Mouse (Mus musculus): ENCODE data around the gene Lin54.
"Not testable (repeated sequence)": the region's sequence is repeated elsewhere in the genome, so short reads cannot be mapped to it uniquely, and the experiment has no call there.

The Lin54 gene

DNA sequence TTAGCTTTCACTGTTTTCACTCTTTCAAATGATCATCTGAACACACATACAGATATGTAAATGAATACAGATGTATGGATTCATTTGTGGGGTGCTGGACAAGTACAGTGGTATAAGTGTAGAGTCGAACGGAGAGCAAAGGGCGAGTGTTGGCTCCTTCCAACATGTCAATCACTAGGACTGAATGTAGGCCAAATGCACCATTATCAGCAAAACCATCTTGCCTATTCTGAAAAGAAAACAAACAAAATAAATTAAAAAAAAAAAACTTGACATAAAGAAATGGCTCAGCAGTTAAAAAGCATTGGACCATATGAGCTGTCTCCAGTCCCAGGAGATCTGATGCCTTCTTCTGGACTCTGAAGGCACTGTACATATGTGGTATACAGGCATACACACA lies 12.2 kb downstream of the Lin54 start:
- in situ Hi-C loops (cut with MboI) = no loop called here

GRCm38 (mm10) chr5:100487120-100487519 lies 13.3 kb downstream of the Lin54 start:
- in situ Hi-C loops (cut with MboI) = no loop called here

DNA sequence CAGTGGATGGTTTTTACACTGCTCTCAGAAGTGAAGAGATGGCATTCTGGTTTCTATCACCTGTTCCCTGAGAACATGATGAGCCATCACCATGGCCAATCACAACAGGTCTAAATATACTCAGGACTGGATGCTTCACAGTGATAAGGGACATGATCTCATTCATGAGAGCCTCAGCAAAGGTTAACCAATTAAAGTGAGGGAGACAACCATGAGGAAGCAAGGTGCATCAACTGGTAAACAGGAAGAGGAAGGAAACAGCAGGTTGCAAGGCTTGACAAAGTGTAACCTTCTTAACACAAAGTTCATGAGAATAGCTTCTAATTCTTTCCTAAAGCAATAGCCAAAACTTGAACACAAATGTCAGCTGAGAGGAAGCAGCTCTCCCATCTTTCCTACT lies 16.9 kb downstream of the Lin54 start:
- in situ Hi-C loops (cut with MboI) = no loop called here

DNA sequence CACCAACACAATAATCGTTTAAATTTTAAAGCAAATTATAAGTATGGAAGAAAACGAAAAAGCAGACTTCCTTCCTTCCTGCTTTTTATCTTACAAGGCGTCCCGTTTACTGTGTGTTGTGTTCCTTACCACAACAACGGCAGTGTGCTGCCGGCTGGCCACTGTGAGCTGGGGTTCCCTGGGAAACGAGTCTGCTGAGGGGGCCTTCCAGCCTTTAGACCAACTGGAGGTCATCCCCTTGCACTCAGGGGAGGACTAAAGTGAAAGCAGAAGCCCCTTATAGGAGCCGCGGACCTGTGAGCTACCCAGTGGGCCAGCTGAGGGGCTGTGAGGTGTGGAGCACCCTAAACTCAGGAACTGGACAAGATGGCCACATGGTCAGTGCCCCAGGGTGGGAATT lies 22.8 kb downstream of the Lin54 start:
- in situ Hi-C loops (cut with MboI) = no loop called here

DNA sequence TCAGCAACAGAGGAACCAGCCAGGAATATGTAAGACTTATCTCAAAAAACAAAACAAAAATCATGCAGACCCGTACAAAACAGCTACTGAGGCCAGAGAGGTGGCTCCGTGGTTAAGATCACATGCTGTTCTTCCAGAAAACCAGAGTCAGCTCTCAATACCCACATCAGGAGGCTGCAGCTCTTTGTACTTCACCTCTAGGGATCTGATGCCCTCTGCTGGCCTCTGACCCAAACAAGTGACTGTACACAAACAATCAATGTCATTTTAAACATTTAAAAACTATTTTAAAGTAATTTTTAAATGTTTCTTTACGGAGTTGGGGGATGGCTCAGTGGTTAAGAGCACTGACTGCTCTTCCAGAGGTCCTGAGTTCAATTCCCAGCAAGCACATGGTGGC lies 24.1 kb downstream of the Lin54 start:
- in situ Hi-C loops (cut with MboI) = no loop called here

DNA sequence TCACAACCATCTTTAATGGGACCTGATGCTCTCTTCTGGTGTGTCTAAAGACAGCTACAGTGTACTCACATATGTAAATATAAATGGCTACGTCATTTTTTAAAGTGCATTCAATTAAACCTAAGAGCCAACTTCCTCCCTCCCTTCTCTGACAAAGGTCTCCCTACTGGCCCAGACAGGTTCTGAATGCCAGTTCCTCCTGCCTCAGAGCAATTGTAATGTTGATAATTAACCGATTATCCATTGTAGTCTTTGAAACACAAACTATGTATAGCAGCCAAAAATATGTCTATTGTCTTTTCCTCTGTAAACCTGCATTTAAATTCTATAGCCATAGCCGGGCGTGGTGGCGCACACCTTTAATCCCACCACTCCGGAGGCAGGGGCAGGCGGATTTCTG lies 33.1 kb downstream of the Lin54 start:
- in situ Hi-C loops (cut with MboI) = no loop called here

GRCm38 (mm10) chr5:100466624-100467023 lies 33.8 kb downstream of the Lin54 start:
- in situ Hi-C loops (cut with MboI) = no loop called here

DNA sequence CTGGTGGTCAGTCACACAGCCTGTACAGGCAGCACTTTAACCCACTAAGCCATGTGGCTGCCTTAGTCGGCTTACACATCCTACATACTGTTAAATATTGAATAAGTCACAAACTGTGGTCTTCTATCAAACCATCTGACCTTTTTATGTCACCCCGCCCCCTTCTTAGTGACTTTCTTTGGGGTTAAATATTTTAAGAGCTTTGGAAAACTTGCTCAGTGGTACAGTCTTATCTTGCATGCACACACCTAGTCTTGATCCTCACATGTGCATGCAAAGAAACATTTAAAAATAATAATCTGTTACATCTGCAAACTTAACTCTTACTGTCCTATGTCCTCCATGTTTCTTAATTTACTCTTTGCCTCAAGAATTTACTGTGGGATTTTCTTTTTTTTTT lies 38.1 kb downstream of the Lin54 start:
- in situ Hi-C loops (cut with MboI) = no loop called here

DNA sequence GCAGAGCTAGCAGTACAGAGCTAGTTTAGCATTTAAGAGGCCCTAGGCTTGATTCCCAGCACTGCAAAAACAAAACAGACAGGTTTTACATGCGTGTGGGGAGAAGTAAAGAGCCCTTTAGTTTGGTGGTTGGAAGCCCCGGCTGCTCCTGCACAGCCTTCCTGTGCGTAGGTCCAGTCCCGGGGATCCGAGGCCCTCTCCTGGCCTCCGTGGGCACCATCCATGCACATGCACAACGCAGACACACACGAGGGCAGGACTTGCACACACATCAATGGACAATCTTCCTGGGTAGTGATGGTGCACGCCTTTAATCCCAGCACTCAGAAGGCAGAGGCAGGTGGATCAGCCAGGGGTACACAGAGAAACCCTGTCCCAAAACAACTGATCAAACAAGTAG lies 38.9 kb downstream of the Lin54 start:
- in situ Hi-C loops (cut with MboI) = no loop called here

DNA sequence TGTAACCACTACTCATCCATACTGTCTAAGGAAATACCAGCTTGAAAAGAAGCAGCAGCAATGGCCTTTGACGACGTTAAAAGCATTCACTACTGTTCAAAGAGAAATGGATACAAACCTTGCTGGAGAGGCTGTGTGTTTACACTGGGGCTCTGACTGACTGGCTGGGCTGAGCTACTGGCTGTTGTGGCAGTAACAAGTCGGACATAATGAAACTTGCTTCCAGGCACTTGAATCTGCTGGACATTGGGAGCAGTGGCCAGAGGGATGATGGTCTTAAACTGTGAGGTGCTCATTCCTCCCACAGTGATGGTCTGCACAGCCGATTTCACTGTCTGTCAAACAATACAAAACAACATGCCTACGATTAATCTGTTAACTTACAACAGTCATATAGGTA lies 41.0 kb downstream of the Lin54 start:
- in situ Hi-C loops (cut with MboI) = no loop called here

- in situ Hi-C loops (cut with MboI) = no loop called here
These were observed 48.6 kb downstream of the Lin54 start for GRCm38 (mm10) chr5:100451871-100452270.

DNA sequence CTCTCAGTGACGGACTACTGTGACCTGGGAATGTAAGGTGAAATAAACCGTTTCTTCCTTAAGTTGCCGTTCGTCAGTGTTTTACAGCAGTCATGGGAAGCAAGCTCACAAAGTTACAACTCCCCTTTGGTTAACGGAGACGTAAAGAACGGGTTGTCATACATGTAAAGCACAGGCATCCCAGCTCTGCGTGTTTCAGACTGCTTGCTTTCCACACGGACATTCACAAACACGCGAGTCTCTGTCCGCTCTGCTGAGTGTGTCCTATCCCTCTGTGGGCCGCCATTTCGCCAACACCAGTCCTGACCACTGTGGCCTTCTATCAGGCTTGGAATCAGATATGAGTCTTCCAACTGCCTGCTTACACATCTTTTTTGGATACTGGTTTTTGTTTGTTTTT lies 61.6 kb downstream of the Lin54 start:
- in situ Hi-C loops (cut with MboI) = no loop called here

GRCm38 (mm10) chr5:100437917-100438316 lies 62.5 kb downstream of the Lin54 start:
- in situ Hi-C loops (cut with MboI) = no loop called here

DNA sequence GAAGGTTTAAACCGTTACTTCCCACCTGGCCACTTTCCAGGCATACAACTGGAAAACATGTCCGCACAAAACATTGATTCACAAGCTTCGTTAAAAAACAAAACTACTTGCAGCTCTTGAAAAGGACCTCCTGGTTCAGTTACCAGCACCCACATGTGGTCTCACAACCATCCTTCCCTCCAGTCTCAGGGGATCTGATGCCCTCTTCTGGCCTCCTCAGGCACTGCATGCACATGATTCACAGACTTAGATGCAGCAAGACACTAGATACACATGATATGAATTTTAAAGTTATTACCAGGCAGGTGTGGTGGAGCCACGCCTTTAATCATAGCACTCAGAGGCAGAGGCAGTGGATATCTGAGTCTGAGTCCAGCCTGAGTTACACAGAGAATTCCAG lies 63.4 kb downstream of the Lin54 start:
- in situ Hi-C loops (cut with MboI) = no loop called here

DNA sequence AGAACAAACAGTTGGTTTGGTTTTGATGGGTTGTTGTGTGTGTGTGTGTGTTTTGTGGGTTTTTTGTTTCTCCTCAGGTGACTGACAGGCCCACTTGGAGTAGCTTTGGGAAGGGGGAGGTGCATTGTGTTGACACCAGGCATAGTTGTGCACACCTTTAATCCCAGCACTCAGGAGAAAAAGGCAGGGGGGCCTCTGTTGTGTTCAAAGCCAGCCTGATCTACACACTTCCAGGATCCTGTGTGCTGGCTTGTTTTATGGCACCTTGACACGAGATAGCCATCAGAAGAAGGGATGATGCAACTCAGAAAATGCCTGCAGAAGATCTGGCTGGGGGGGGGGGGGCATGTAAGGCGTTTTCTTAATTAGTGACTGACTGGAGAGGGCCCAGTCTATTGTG lies 69.5 kb downstream of the Lin54 start:
- in situ Hi-C loops (cut with MboI) = loop anchor here (5.0 kb wide), 1 partner anchor 66 kb away; no protein-coding TSS in a partner anchor

DNA sequence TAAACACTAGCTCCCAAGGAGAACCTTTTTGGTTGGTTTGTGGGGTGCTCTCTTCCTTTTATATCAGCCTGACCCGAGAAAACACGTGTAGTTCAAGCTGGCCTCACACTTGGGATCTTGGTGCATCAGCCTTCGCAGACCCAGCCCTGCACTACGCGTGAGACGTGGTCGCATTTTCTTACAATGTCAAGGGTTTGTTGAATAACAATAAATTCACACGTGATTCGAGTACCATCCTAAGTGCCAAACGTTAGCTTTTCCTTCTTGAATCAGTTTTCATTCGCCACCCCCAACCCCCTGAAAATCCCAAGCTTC lies 70.4 kb downstream of the Lin54 start:
- in situ Hi-C loops (cut with MboI) = loop anchor here (5.0 kb wide), 1 partner anchor 67 kb away; no protein-coding TSS in a partner anchor

GRCm38 (mm10) chr5:100429344-100430075 lies 70.9 kb downstream of the Lin54 start:
- in situ Hi-C loops (cut with MboI) = loop anchor here (5.0 kb wide), 1 partner anchor 68 kb away; no protein-coding TSS in a partner anchor

- in situ Hi-C loops (cut with MboI) = no loop called here
These were observed 71.6 kb downstream of the Lin54 start for GRCm38 (mm10) chr5:100428734-100429343.

- in situ Hi-C loops (cut with MboI) = no loop called here
These were observed 72.3 kb downstream of the Lin54 start for GRCm38 (mm10) chr5:100428031-100428733.

GRCm38 (mm10) chr5:100427276-100427675 lies 73.2 kb downstream of the Lin54 start:
- in situ Hi-C loops (cut with MboI) = no loop called here

GRCm38 (mm10) chr5:100425823-100426222 lies 74.6 kb downstream of the Lin54 start:
- in situ Hi-C loops (cut with MboI) = not testable (repeated sequence)

DNA sequence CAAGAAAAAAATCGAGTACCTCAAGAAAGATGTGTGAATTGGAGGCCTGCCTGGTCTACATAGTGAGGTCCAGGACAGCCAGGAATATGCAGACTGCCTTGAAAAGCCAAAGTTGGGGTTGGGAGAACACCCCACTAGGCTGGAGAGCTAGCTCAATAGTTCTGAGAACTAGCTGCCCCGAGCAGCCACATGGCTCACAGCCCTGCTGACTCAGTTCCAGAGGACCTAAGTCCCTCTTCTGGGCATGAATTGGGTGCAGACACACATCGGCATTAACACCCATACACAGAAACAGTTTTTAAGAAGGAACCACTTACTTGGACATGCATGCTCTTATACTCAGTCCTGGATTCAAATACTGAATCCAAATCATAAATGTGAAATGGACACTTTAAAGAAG lies 76.2 kb downstream of the Lin54 start:
- in situ Hi-C loops (cut with MboI) = no loop called here

DNA sequence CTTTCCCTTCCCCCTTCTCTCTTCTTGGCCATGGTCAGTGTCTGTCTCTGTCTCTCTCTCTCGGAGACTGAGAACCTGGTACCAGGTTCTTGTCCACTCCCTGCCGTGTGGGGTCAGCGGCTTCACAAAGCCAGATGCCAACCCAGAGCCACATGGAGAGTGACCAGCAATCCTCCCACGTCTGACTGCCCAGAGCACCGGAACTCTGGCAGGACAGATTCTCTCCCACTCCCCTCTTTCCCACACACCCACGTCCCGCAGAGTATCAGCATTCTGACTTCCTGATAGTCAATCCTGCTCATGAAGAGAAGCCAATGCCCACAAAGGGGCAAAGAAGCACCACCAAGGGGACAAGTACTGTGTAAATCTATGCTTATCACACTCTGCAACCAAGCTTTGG lies 76.8 kb downstream of the Lin54 start:
- in situ Hi-C loops (cut with MboI) = no loop called here
